Mouse (Mus musculus): ENCODE measurements around the gene Kif3a.

The Kif3a gene

GRCm38 (mm10) chr11:53617562-53618109 lies 50.5 kb downstream of the Kif3a start:
- no peak for DNase-seq

- DNase-seq: no peak
Observed at GRCm38 (mm10) chr11:53618619-53619198, 51.5 kb downstream of the Kif3a start, which contains the start of gene Il4. Il4 (minus strand) TSS chr11:53618669.

GRCm38 (mm10) chr11:53619428-53619827 lies 52.2 kb downstream of the Kif3a start:
- DNase-seq: no peak

GRCm38 (mm10) chr11:53620094-53620493 lies 52.9 kb downstream of the Kif3a start:
- DNase-seq: no peak

- DNase-seq: no peak
Observed at GRCm38 (mm10) chr11:53621582-53622439, 54.6 kb downstream of the Kif3a start.

GRCm38 (mm10) chr11:53622440-53622806 lies 55.2 kb downstream of the Kif3a start:
- no peak for DNase-seq

GRCm38 (mm10) chr11:53623573-53623972 lies 56.4 kb downstream of the Kif3a start:
- DNase-seq: no peak

GRCm38 (mm10) chr11:53624124-53624523 lies 56.9 kb downstream of the Kif3a start:
- no peak for DNase-seq

GRCm38 (mm10) chr11:53626802-53627373 lies 59.7 kb downstream of the Kif3a start:
- DNase-seq: no peak

GRCm38 (mm10) chr11:53627859-53628258 lies 60.7 kb downstream of the Kif3a start:
- DNase-seq: peak; percentile 78 to 83

- DNase-seq: no peak
Observed at GRCm38 (mm10) chr11:53632122-53632733, 65.0 kb downstream of the Kif3a start.

- no peak for DNase-seq
Observed at GRCm38 (mm10) chr11:53633644-53634043, 66.5 kb downstream of the Kif3a start.

- no peak for DNase-seq
Observed at GRCm38 (mm10) chr11:53634556-53634955, 67.4 kb downstream of the Kif3a start, which contains the start of gene Il13. Il13 (minus strand) TSS chr11:53634702.

- DNase-seq: no peak
Observed at GRCm38 (mm10) chr11:53635590-53636182, 68.5 kb downstream of the Kif3a start.

- DNase-seq: peak; percentile 37 to 51
Observed at GRCm38 (mm10) chr11:53636183-53636646, 69.0 kb downstream of the Kif3a start.

GRCm38 (mm10) chr11:53637046-53637802 lies 70.0 kb downstream of the Kif3a start:
- DNase-seq: no peak

- DNase-seq: no peak
Observed at GRCm38 (mm10) chr11:53637803-53638260, 70.7 kb downstream of the Kif3a start.

- DNase-seq: no peak
Observed at GRCm38 (mm10) chr11:53642744-53643279, 75.6 kb downstream of the Kif3a start.

- DNase-seq: no peak
Observed at GRCm38 (mm10) chr11:53644017-53644416, 76.8 kb downstream of the Kif3a start.

- no peak for DNase-seq
Observed at GRCm38 (mm10) chr11:53651441-53651840, 84.3 kb downstream of the Kif3a start.

All from cerebellum, adult 18-20 months (tissue).